Mouse (Mus musculus) embryonic facial prominence, embryonic 11.5 days (tissue): ENCODE data around the gene Olfr875. TPM values are rescaled to one million over a fixed set of nuclear protein-coding genes. Genes with fewer than 3 reads are reported as not detected.
"Not testable (repeated sequence)": the region's sequence is repeated elsewhere in the genome, so short reads cannot be mapped to it uniquely, and the experiment has no call there.

Experiments used
- ATAC-seq: fragments of 200-750 bp; cut with Nextera tagmentation; replicated peaks from 2 replicates; pipeline ENCODE4 v1.8.0; 2017; ENCODE audit warnings: low read depth; ENCODE audit not compliant: insufficient number of reproducible peaks, low FRiP score, low TSS enrichment
- DNase-seq: peaks from one replicate; pipeline ENCODE4 v3.0.0-alpha.2; 2015; ENCODE audit warnings: low spot score
- H3K27ac ChIP-seq: fragments of 300-500 bp; sonication (generic); replicated peaks from 2 replicates; pipeline ENCODE4 v1.5.1; 2014; ENCODE audit warnings: mild to moderate bottlenecking, low read depth, low read length, control low read depth
- H3K27me3 ChIP-seq: fragments of 300-500 bp; sonication (generic); 2 replicates; pipeline ENCODE4 v1.6.1; 2014; ENCODE audit warnings: mild to moderate bottlenecking, low read length, moderate library complexity, mixed read lengths; ENCODE audit not compliant: control insufficient read depth, insufficient read depth
- H3K36me3 ChIP-seq: fragments of 300-500 bp; sonication (generic); replicated peaks from 2 replicates; pipeline ENCODE4 v1.6.1; 2014; ENCODE audit warnings: low read depth, mild to moderate bottlenecking, low read length, moderate library complexity, mixed read lengths; ENCODE audit not compliant: control insufficient read depth, insufficient read depth
- H3K4me1 ChIP-seq: fragments of 300-500 bp; sonication (generic); 2 replicates; pipeline ENCODE4 v1.6.1; 2014; ENCODE audit warnings: low read length, mixed read lengths; ENCODE audit not compliant: control insufficient read depth, insufficient read depth
- H3K4me2 ChIP-seq: fragments of 300-500 bp; sonication (generic); 2 replicates; pipeline ENCODE4 v1.6.1; 2014; ENCODE audit warnings: low read depth, mild to moderate bottlenecking, control low read depth, low read length, moderate library complexity
- H3K4me3 ChIP-seq: fragments of 300-500 bp; sonication (generic); 2 replicates; pipeline ENCODE4 v1.5.1; 2014; ENCODE audit warnings: low read depth, low read length, control low read depth
- H3K9ac ChIP-seq: fragments of 300-500 bp; sonication (generic); replicated peaks from 2 replicates; pipeline ENCODE4 v1.6.1; 2014; ENCODE audit warnings: mild to moderate bottlenecking, control low read depth, low read length
- H3K9me3 ChIP-seq: fragments of 300-500 bp; sonication (generic); replicated peaks from 2 replicates; pipeline ENCODE4 v1.6.1; 2016; ENCODE audit warnings: mild to moderate bottlenecking, low read length, inconsistent platforms, mixed read lengths; ENCODE audit not compliant: control insufficient read depth
- WGBS: fragments of 180-500 bp; shearing (Covaris S2); extraction: QIAGEN DNeasy Blood & Tissue Kit; methylation state at CpG from one replicate; pipeline ENCODE4 v1.1.7; 2014; 5-methylcytosine and 5-hydroxymethylcytosine counted together
- polyA plus RNA-seq: library from polyadenylated mRNA; unstranded; fragments of >200 nt; fragmentation: Nextera tagmentation; extraction: Ambion mirVana; gene quantifications from 2 replicates; pipeline ENCODE4 v1.2.1, GENCODE M21; 2014

Gene Olfr875
- polyA plus RNA-seq, 1 experiment from 2014 or later: not detected

DNA sequence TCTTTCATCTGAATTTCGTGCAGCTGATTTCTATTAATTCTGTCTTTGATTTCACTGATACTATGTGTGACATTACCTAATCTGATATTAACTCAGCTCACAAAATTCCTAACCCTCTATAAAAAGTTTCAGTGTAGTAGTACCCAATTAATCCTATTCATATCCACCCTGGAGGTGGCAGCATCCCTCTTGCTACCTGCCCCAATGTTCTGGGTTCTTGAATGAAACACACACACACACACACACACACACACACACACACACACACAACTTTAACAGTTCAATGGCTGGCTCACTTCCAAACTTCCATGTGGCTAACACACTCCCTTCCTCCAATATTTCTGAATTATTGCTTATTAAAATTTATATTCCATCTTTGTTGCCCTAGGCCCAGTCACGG, 996 bp upstream of the Olfr875 start:
- Histone ChIP-seq H3K9ac (no peak overlapping the region), H3K27me3 (no peaks in the 10 kb centered on the region), H3K36me3 (no peaks in the 10 kb centered on the region), H3K4me1 (no peaks in the 10 kb centered on the region), H3K27ac (no peak overlapping the region), H3K4me2 (no peak overlapping the region), H3K4me3 (no peak overlapping the region), H3K9me3 (no peaks in the 10 kb centered on the region)
- ATAC-seq: no peak
- WGBS: 78% methylated on average over 2 of the region's 2 CpGs
- no peak for DNase-seq

DNA sequence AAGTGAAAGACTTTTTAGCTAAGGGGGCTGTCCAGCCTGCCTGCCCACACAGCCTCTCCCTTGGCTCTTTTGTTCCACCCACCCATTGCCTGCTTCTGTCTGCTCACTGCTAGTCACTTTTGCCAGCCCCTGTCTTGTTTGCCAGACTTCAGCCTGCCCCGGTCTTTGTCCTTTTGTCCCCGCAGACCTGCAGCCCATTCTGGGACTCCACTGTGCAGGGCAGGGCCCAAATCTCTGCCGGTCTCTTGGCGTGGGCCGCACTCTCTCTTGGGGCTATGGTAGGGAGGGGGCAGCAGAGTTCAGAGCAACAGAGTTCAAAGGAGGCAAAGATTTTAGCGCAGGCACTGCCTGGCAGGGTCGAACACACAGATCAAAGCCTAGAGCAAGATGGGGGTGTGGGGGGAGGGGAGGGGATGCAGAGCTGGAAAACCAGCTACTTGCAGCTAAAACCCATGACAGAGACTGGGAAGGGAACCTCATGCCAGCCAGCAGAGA, 11.2 kb downstream of the Olfr875 start:
- Histone ChIP-seq H3K9ac (peak overlapping the region; percentile 68), H3K36me3 (no peaks in the 10 kb centered on the region), H3K4me2 (peak overlapping the region; percentile 34), H3K27ac (peak overlapping the region; percentile 67; the same call in 1 of the 2 replicates), H3K4me3 (0 out of 2 replicates have a peak overlapping the region, but pooled peaks have one; percentile 3), H3K27me3 (no peaks in the 10 kb centered on the region), H3K4me1 (peaks cover 2% of the 10 kb centered on the region; the same call in 1 of the 2 replicates), H3K9me3 (no peaks in the 10 kb centered on the region)
- DNase-seq: peak; percentile 55
- ATAC-seq: peak; percentile 93
- 1% methylated on average over 7 of the region's 7 CpGs for WGBS

DNA sequence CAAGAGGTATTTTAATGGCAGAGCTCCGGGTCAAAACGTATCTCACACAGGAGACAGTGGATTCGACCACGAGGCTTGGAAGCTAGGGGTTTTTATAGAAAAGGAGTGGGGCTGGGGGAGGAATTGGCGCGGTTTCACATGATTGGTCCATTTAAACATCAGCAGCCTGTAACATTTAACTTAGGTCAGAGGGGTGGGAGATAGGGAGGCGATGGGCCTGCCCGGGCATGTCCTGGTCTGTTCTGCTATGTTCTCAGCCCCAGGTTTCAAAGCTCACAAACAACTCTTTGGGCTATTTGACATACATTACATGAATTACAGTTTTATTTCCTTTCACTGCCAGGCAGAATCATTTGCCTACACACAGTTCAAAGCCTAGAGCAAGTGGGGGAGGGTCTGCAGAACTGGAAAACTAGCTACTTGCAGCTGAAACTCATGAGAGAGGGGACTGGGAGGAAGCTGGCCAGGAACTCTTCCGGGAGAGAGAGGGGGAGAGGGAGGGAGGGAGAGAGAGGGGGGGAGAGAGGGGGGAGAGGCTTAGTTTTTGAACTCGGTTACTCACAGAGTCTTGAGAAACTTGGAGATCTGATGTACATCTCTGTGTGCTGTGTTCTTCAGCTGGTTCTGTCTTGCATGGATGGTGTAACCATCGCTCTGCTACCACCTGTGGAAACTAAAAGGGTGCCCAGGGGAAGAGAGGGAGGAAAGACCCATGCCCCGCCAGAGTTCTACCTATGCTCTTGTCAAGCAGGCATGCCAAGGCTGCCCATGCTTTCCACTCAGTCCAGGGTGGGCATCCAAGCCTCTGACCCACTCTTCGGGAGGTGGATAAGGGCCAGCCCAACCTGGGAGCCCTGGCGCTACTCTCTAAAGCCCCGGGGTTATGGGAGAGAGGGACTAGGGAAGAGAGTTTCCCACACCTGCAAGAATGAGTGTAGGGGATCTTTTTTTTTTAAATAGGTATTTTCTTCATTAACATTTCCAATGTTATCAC, 12.0 kb downstream of the Olfr875 start:
- DNase-seq: peak; percentile 47
- 65% methylated on average over 9 of the region's 15 CpGs for WGBS
- H3K27me3 ChIP-seq, H3K36me3 ChIP-seq, H3K27ac ChIP-seq, H3K4me1 ChIP-seq, H3K9me3 ChIP-seq, H3K4me3 ChIP-seq, H3K9ac ChIP-seq, H3K4me2 ChIP-seq: not testable (repeated sequence)
- peak; percentile 60 for ATAC-seq

GRCm38 (mm10) chr9:37786411-37786810, 14.8 kb downstream of the Olfr875 start:
- Histone ChIP-seq H3K36me3 (no peaks in the 10 kb centered on the region), H3K27me3 (no peaks in the 10 kb centered on the region), H3K4me3 (no peak overlapping the region), H3K27ac (no peak overlapping the region), H3K9me3 (no peaks in the 10 kb centered on the region), H3K9ac (no peak overlapping the region), H3K4me1 (peaks cover 2% of the 10 kb centered on the region; the same call in 1 of the 2 replicates), H3K4me2 (no peak overlapping the region)
- DNase-seq: no peak
- 72% methylated on average over 2 of the region's 2 CpGs for WGBS
- no peak for ATAC-seq

DNA sequence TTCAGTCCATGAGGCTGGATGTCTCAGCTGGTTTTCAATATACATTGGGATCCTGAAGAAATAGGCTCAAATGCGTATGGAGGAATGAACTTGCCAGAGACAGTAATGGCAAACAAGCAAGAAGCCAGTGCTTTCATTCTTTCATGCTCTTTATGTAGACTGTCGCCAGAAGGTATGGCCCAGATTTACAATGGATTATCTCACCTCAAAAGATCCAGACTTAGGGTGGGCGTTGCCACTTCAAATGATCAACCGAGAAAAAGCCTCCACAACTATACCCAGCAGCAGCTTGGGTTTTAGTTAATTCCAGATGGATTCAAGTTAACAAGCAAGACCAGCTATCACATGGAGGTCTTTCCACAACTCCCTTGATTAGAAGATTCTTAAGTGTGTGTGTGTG, 30.4 kb downstream of the Olfr875 start:
- Histone ChIP-seq H3K9ac (no peak overlapping the region), H3K4me1 (no peaks in the 10 kb centered on the region), H3K4me3 (no peak overlapping the region), H3K27ac (no peak overlapping the region), H3K4me2 (no peak overlapping the region), H3K36me3 (no peaks in the 10 kb centered on the region), H3K27me3 (no peaks in the 10 kb centered on the region), H3K9me3 (no peaks in the 10 kb centered on the region)
- no peak for ATAC-seq
- 72% methylated on average over 4 of the region's 4 CpGs for WGBS
- no peak for DNase-seq

DNA sequence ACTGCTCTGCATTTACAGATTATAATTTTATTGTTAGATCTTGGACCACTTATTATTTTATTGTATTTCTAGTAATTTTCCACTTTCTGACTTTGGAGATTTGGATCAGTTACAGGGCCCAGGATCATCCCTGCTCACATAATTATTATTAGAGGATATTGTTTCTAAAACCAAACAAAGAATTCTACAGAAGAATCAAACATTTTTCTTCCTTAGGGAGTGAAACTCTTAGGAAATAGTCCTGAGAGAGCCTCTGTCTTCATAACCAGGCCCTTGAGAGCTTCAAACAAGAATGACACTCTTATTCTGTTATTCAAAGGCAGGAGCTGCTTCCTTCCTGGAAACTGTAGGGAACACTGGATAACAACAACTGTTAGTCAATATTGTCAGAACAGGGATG, 31.1 kb downstream of the Olfr875 start, which contains the start of gene Olfr876:
TSS of gene Olfr876 (plus strand) at position 301 of the 400 bp plus-strand sequence.
- H3K27me3 ChIP-seq: no peaks in the 10 kb centered on the region
- H3K4me2 ChIP-seq: no peak within 1 kb of the TSS
- H3K4me3 ChIP-seq: no peak within 1 kb of the TSS
- DNase-seq: no peak
- no peak within 1 kb of the TSS for H3K27ac ChIP-seq
- ATAC-seq: no peak
- H3K36me3 ChIP-seq: no peaks in the 10 kb centered on the region
- H3K4me1 ChIP-seq: no peaks in the 10 kb centered on the region
- no peaks in the 10 kb centered on the region for H3K9me3 ChIP-seq
- H3K9ac ChIP-seq: no peak within 1 kb of the TSS

DNA sequence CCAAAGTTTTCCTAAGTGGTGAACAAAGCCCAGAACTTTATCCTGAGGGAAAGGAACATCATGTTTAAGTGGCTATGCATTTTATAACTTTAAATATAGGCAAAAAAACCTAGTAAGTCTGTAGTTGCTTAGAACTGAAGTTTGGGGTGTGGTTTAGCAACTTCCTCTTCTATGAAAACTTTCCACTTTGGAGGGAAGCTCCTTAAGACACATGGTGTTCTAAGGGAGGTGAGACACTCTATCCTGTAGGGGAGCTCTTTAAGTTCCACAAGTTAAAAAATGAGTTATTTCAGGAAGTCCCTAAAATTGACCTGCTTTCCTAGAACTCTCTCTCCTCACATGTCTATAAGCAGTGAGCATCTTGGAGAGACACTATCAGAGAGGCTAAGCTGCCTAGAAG, 35.6 kb downstream of the Olfr875 start:
- no peaks in the 10 kb centered on the region for H3K36me3 ChIP-seq
- no peaks in the 10 kb centered on the region for H3K4me1 ChIP-seq
- no peaks in the 10 kb centered on the region for H3K27me3 ChIP-seq
- no peak overlapping the region for H3K4me3 ChIP-seq
- H3K9me3 ChIP-seq: no peaks in the 10 kb centered on the region
- ATAC-seq (no peak), DNase-seq (no peak)
- H3K4me2 ChIP-seq: no peak overlapping the region
- no peak overlapping the region for H3K9ac ChIP-seq
- H3K27ac ChIP-seq: no peak overlapping the region

- Histone ChIP-seq H3K9ac (no peak overlapping the region), H3K36me3 (no peaks in the 10 kb centered on the region), H3K27ac (no peak overlapping the region), H3K4me3 (no peak overlapping the region), H3K4me2 (no peak overlapping the region), H3K9me3 (no peaks in the 10 kb centered on the region), H3K27me3 (no peaks in the 10 kb centered on the region), H3K4me1 (no peaks in the 10 kb centered on the region)
- ATAC-seq: no peak
- no peak for DNase-seq
- WGBS: 90% methylated on average over 3 of the region's 3 CpGs
Measured at GRCm38 (mm10) chr9:37808456-37808855, 36.8 kb downstream of the Olfr875 start.
